Mouse (Mus musculus) neural tube, embryonic 14.5 days (tissue): ENCODE data around the gene Rhbdf2. TPM values are rescaled to one million over a fixed set of nuclear protein-coding genes. Genes with fewer than 3 reads are reported as not detected.
A peak's percentile ranks its signal among the peaks of the same experiment; 100 is the strongest.

Experiments used
- ATAC-seq: fragments of 200-750 bp; cut with Nextera tagmentation; 2 replicates; pipeline ENCODE4 v1.8.0; 2017; ENCODE audit warnings: low read depth, mild to moderate bottlenecking, moderate TSS enrichment, moderate library complexity
- H3K27ac ChIP-seq: fragments of 300-500 bp; sonication (generic); 2 replicates; pipeline ENCODE4 v1.5.1; 2014; ENCODE audit warnings: low read depth, mild to moderate bottlenecking, control low read depth, low read length, moderate library complexity, mixed read lengths
- H3K27me3 ChIP-seq: fragments of 300-500 bp; sonication (generic); 2 replicates; pipeline ENCODE4 v1.6.1; 2014; ENCODE audit warnings: low read length; ENCODE audit not compliant: control insufficient read depth, insufficient read depth
- H3K36me3 ChIP-seq: fragments of 300-500 bp; sonication (generic); 2 replicates; pipeline ENCODE4 v1.6.1; 2014; ENCODE audit warnings: low read length, mixed read lengths; ENCODE audit not compliant: control insufficient read depth, insufficient read depth
- H3K4me1 ChIP-seq: fragments of 300-500 bp; sonication (generic); 2 replicates; pipeline ENCODE4 v1.6.1; 2014; ENCODE audit warnings: low read length; ENCODE audit not compliant: control insufficient read depth, insufficient read depth
- H3K4me2 ChIP-seq: fragments of 300-500 bp; sonication (generic); 2 replicates; pipeline ENCODE4 v1.6.1; 2014; ENCODE audit warnings: mild to moderate bottlenecking, low read depth, low read length, control low read depth
- H3K4me3 ChIP-seq: fragments of 300-500 bp; sonication (generic); 2 replicates; pipeline ENCODE4 v1.5.1; 2014; ENCODE audit warnings: low read depth, low read length, control low read depth, mixed read lengths
- H3K9ac ChIP-seq: fragments of 300-500 bp; sonication (generic); replicated peaks from 2 replicates; pipeline ENCODE4 v1.6.1; 2014; ENCODE audit warnings: low read depth, mild to moderate bottlenecking, control low read depth, low read length, mixed read lengths
- H3K9me3 ChIP-seq: fragments of 300-500 bp; sonication (generic); 2 replicates; pipeline ENCODE4 v1.6.1; 2016; ENCODE audit warnings: low read length; ENCODE audit not compliant: control insufficient read depth
- WGBS: fragments of 180-500 bp; shearing (Covaris S2); extraction: QIAGEN DNeasy Blood & Tissue Kit; methylation state at CpG from one replicate; pipeline ENCODE4 v1.1.7; 2014; 5-methylcytosine and 5-hydroxymethylcytosine counted together
- polyA plus RNA-seq: library from polyadenylated mRNA; unstranded; fragments of >200 nt; fragmentation: Nextera tagmentation; extraction: Ambion mirVana; gene quantifications from 2 replicates; pipeline ENCODE4 v1.2.1, GENCODE M21; 2014

The Rhbdf2 gene
- polyA plus RNA-seq, 1 experiment from 2014 or later: 0.52 TPM

DNA sequence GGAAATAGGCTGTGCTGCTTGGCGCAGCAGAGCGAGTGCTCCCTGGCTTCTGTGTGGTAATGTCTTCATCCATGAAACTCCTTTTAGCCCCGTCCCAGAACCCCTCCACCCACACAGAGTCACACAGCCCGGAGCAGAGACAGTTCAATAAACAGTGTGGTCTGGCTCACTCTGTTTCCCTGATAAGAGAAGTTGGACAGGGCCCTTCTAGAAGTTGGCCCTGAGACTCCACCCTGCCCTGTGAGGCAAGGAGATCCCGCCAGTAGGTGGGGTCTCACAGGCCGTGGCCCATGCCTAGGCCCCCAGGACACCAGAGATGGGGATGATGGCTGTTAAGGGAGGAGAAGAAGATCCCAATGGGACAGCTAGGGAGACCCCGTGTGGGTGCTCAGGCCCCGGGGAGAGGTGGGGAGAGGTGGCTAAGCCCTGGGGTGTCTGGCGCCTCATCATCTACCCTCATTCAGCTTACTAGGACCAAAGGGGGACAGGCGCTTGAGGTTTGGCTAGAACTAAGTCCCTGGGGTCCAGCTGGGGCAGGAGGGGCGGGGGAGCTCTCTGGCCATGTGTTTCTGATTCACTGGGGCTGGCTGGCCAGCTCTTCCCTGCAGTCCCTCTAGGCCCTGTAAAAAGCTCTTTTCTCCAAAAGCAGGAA is 20.6 kb upstream of the Rhbdf2 start:
- no peaks in the 10 kb centered on the region for H3K9me3 ChIP-seq
- H3K9ac ChIP-seq: no peak overlapping the region
- H3K36me3 ChIP-seq: no peaks in the 10 kb centered on the region
- no peak overlapping the region for H3K27ac ChIP-seq
- peaks cover 11% of the 10 kb centered on the region for H3K4me1 ChIP-seq
- no peak for ATAC-seq
- H3K4me3 ChIP-seq: no peak overlapping the region
- peaks cover 6% of the 10 kb centered on the region for H3K27me3 ChIP-seq
- 75% methylated on average over 11 of the region's 11 CpGs for WGBS
- H3K4me2 ChIP-seq: no peak overlapping the region

DNA sequence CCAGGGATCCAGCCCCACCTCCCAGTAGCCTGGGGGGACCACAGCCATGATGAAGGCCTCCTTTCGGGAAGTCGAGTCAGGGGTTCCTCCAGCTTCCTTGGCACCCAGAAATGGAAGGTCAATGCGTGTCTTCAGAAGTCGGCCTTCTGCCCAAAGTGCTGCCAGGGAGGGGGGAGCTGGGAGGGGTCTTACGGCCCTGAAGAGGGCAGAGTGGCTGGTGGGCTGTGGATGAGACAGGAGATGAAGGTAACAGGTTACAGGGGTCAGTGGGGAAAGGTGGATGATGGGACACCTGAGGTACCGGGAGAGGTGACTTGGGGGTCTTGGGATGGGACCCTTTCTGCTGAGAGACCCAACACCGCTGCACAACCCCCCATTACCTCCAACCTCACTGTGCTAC is 20.0 kb upstream of the Rhbdf2 start:
- H3K27me3 ChIP-seq: 0 out of 2 replicates have a peak, but pooled peaks cover 3% of the 10 kb centered on the region
- 88% methylated on average over 7 of the region's 7 CpGs for WGBS

DNA sequence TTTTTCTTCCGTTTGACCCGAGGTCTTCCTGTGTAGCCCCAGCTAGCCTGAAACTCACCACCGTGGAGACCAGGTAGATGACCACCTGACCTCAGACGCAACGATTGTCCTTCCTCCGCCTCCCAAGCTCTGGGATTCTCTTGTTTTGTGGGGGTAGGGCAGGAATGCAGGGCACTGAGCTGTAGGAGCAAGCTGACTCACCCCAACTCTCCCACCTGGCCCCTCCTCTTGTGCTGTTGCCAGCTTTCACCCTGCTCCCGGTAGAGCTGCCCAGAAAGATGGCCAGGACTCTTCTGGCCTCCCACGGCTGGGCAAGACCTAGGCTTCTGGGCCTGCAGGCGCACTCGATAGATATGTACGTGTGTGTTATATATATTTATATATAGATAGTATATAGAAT is 19.3 kb upstream of the Rhbdf2 start:
- no peaks in the 10 kb centered on the region for H3K9me3 ChIP-seq
- no peak for ATAC-seq
- 78% methylated on average over 11 of the region's 11 CpGs for WGBS

More for the DNA sequence above, 20.0 kb upstream of the Rhbdf2 start:
- Histone ChIP-seq H3K4me1 (peaks cover 5% of the 10 kb centered on the region), H3K36me3 (no peaks in the 10 kb centered on the region), H3K4me3 (no peak overlapping the region), H3K9me3 (no peaks in the 10 kb centered on the region), H3K27ac (no peak overlapping the region), H3K4me2 (no peak overlapping the region), H3K9ac (no peak overlapping the region)
- ATAC-seq: no peak

DNA sequence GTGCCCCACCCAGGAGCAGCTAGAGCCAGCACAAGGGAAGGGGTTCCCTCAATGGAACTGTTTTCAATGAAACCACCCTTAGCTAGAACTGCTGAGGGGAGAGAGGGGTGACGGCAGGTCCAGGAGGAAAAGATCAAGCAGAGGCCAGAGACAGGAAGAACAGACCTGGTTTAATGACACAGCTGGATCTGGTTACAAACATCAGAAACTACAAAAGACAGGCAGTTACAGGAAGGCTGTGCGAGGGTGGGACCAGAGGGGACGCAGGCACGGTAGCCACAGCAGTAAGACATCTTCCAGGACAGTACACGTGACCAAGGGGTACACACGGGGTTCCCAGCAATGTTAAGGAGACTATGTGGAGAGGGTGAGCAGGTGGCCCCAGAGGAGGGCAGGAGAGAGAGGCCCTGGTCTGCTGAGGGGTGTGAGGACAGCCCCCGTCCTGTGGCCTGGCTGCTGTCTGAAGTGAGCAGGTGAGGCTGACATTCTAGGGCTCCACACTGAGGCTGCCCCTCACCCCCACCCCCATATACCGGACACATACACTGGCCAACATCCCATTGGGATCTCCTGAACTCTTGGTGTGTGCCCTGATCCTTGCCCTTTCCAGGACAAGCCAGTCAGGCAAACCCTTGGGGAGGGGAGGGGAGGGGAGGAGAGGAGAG is 18.8 kb upstream of the Rhbdf2 start:
- H3K4me3 ChIP-seq: no peak overlapping the region
- ATAC-seq: no peak
- no peak overlapping the region for H3K27ac ChIP-seq
- no peaks in the 10 kb centered on the region for H3K9me3 ChIP-seq
- H3K36me3 ChIP-seq: no peaks in the 10 kb centered on the region
- H3K4me1 ChIP-seq: peaks cover 5% of the 10 kb centered on the region
- 63% methylated on average over 8 of the region's 8 CpGs for WGBS
- no peak overlapping the region for H3K9ac ChIP-seq
- H3K4me2 ChIP-seq: no peak overlapping the region
- no peaks in the 10 kb centered on the region for H3K27me3 ChIP-seq

More for the DNA sequence above, 19.3 kb upstream of the Rhbdf2 start:
- H3K4me1 ChIP-seq: peaks cover 5% of the 10 kb centered on the region
- no peak overlapping the region for H3K27ac ChIP-seq
- H3K4me3 ChIP-seq: no peak overlapping the region
- H3K36me3 ChIP-seq: no peaks in the 10 kb centered on the region
- H3K27me3 ChIP-seq: no peaks in the 10 kb centered on the region
- H3K4me2 ChIP-seq: no peak overlapping the region
- H3K9ac ChIP-seq: no peak overlapping the region

DNA sequence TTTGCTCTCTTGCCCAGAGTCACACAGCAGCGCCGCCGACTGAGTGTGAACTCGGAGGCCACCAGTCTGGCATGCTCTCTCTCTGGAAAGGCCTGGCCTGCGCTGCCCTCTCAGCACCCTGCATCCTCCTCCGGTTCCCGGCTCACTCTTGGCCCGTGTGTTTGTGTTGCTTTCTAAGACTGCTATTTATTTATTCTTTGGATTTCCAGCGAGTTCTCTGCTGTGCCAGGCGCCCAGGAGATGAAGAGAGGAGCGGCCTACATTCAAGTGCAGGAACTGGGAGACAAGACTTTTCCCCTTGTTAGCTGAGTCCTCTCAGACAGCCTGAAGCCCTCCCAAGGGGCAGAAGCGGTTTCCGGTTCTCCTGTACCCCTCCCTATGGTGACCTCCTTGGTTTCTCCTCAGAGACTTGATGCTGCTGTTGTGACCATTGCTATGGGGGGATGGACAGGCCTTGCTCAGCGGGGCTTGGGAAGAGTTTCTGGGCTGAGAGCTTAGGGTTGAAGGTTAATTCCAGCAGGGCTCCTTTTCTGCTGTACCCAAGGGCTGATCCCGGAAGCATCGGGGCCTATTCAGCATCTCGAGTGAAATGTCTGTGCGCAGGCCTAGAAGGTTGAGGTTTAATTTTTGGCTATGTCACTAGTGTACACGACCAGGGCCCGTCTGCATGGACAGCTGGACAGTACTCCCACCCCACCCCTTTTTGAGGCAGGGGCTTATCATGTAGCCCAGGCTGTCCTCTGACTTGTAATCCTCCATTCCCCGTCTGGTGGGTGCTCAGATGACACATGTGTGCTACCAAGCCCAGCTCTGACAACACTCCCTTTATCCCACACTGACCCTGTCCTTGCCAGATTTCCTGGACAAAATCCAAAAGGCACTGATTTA is 17.6 kb upstream of the Rhbdf2 start:
- H3K9me3 ChIP-seq: no peaks in the 10 kb centered on the region
- peak overlapping the region; percentile 33; the same call in 1 of the 2 replicates for H3K4me2 ChIP-seq
- no peak for ATAC-seq
- WGBS: 55% methylated on average over 21 of the region's 21 CpGs
- peaks cover 5% of the 10 kb centered on the region for H3K4me1 ChIP-seq
- 0 out of 2 replicates have a peak overlapping the region, but pooled peaks have one; percentile 35 for H3K9ac ChIP-seq
- H3K27me3 ChIP-seq: no peaks in the 10 kb centered on the region
- H3K4me3 ChIP-seq: no peak overlapping the region
- no peaks in the 10 kb centered on the region for H3K36me3 ChIP-seq
- no peak overlapping the region for H3K27ac ChIP-seq

DNA sequence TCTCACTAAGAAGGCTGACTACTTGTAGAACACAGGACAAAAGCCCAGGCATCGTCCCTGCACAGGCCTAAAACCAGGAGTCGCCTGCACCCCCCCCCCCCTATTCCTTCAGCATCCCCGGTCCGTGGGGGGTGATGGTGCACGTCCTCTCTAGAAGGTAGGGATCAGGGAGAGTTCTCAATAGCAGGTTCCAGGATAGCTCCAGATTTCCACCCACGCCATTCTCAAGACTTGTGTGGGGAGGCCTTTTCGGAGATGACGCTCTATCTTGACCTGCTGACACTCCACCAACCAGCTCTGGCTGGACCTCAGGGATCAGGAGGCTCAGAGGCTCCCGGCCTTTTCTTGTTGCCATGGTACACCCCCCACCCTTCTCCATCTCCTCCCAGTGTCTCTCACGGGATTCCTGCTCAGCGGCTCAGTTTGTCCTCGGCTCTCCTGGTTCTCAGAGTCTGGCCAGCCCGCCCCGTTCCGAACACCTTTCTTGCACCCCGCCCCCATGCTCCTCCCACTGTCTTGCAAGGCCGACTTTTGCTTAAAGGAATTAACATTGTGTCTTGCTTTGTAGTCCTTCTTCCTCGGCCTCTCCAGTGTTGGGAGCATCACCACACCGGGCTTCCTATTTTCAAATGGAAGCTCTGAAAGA is 16.9 kb upstream of the Rhbdf2 start:
- Histone ChIP-seq H3K27me3 (no peaks in the 10 kb centered on the region), H3K36me3 (no peaks in the 10 kb centered on the region), H3K9ac (0 out of 2 replicates have a peak overlapping the region, but pooled peaks have one; percentile 35), H3K9me3 (no peaks in the 10 kb centered on the region), H3K27ac (peak overlapping the region; percentile 52; the same call in 1 of the 2 replicates), H3K4me1 (peaks cover 5% of the 10 kb centered on the region), H3K4me2 (peak overlapping the region; percentile 33), H3K4me3 (no peak overlapping the region)
- ATAC-seq: peak; percentile 45
- WGBS: 7% methylated on average over 19 of the region's 19 CpGs

DNA sequence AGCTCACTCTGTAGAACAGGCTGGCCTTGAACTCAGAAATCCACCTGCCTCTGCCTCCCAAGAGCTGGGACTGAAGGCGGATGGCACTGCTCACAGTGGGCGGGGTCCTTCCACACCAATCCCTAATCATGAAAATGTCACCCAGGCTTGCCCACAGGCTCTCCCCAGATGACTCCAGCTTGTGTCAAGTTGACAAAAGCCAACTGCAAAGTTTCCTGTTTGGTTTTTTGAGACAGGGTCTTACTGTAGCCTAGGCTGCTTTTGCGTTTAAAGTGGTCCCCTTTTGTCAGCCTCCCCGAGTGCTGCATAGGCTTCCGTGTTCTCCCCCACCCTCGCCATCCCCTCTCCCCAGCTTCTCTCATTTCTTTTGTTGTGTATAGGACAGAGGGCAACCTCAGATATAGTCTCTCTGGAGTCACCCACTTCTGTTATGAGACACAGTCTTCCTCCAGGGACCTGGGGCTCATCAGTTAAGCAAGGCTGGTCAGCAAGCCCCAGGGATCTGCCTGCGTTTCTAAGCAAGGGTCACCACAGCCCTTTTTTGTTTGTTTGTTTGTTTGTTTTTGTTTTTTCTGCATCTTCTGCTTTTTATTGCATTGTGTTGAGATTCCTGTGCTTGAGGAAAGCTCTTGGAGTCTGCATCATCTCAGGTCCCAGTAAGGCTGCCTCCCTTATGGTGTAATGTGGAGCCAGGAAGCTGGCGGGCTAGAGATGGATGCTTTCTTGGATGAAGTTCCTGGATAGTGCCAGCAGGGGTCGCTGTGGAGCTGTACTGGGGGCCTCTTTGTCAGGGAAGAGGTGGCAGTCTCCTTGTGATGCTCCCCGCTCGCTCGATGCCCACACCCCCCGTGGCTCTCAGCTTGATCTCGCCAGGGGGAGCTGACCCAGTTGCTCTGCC is 16.1 kb upstream of the Rhbdf2 start:
- no peak overlapping the region for H3K4me3 ChIP-seq

DNA sequence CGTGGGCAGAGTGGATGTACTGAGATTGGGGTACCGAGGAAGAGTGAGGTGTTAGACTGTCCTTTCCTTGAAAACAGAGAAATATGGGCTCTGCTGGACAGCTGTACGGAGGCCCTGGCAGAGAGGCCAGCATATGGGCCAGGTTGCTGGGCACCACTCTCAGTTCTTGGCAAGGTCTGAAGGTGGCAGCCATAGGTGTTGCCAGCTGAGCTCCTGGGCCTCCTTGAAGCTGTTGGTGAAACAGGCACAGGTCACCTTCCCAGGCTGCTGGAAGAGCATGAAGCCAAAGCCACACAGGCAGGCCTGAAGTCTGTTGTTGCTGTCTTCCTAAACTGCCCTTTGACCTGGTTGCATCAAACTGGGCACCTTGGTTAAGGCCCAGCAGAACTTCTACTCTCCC is 14.9 kb upstream of the Rhbdf2 start:
- Histone ChIP-seq H3K4me3 (no peak overlapping the region), H3K27me3 (no peaks in the 10 kb centered on the region), H3K4me1 (peaks cover 5% of the 10 kb centered on the region), H3K9ac (no peak overlapping the region), H3K4me2 (no peak overlapping the region), H3K9me3 (no peaks in the 10 kb centered on the region), H3K27ac (no peak overlapping the region), H3K36me3 (no peaks in the 10 kb centered on the region)
- 66% methylated on average over 3 of the region's 3 CpGs for WGBS
- ATAC-seq: no peak

More for the DNA sequence above, 16.1 kb upstream of the Rhbdf2 start:
- ATAC-seq: peak; percentile 78
- no peaks in the 10 kb centered on the region for H3K27me3 ChIP-seq
- H3K9ac ChIP-seq: 0 out of 2 replicates have a peak overlapping the region, but pooled peaks have one; percentile 35
- 39% methylated on average over 13 of the region's 14 CpGs for WGBS
- no peaks in the 10 kb centered on the region for H3K9me3 ChIP-seq
- H3K4me2 ChIP-seq: peak overlapping the region; percentile 33
- H3K4me1 ChIP-seq: peaks cover 5% of the 10 kb centered on the region
- peak overlapping the region; percentile 52; the same call in 1 of the 2 replicates for H3K27ac ChIP-seq
- H3K36me3 ChIP-seq: no peaks in the 10 kb centered on the region
